Mouse (Mus musculus): ENCODE measurements at regions not wholly inside any gene's neighbourhood (a gene's known extent, or its start where the extent isn't known, plus 50 kb on each side); places are given as distances from the start of the nearest gene placed in this dataset.

DNA sequence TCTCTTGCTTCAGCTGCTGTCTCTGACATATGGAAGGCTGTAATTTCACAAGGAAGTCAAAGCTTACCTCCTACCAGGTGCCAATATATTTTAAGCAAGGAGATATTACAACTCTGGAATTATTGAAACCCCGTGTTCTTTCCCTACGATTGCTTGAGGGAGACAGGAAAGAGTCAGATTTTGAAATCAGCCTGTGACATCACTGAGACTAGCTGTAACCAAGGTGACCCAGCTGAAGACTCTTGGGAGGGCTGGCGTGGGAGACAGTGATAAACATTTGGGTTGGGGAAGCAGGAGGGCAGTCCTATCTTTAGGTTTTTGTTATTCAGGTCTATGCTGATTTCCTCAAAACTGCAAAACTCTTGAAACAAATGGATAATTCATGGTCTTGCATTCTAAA is 518.4 kb upstream of the Id2 start:
- Histone ChIP-seq H3K36me3 (no peaks in the 10 kb centered on the region), H3K4me2 (no peak overlapping the region), H3K27me3 (replicated peaks) (no peaks in the 10 kb centered on the region), H3K9me3 (no peaks in the 10 kb centered on the region), H3K4me1 (no peaks in the 10 kb centered on the region), H3K4me3 (replicated peaks) (no peak overlapping the region), H3K9ac (no peak overlapping the region), H3K27ac (no peak overlapping the region)
- WGBS, result 71% methylated on average over 3 of the region's 3 CpGs
- no peak for ATAC-seq (ENCODE audit: insufficient read depth, low FRiP score, low read depth)

DNA sequence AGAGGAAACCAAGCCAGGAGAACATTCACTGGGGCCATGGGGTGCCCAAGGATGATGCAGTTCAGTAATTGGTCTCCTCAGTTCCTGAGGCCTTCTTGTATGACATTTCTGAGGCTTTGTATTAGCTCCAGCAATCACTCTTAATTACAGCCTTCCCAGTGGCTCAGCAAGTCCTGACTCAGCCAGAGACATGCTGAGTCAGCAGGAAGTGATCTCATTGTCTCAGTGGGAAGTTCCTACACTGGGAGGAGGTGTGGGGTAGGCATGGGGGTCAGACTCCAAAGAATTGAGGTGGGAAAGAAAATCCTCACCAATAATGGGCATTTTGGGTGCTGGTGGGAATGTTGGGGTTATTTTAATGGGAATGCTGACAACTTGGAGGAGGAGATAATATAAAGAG is 516.5 kb upstream of the Id2 start:
- Histone ChIP-seq H3K9ac (no peak overlapping the region), H3K4me2 (no peak overlapping the region), H3K36me3 (no peaks in the 10 kb centered on the region), H3K9me3 (no peaks in the 10 kb centered on the region), H3K27me3 (replicated peaks) (no peaks in the 10 kb centered on the region), H3K27ac (no peak overlapping the region), H3K4me3 (replicated peaks) (no peak overlapping the region), H3K4me1 (no peaks in the 10 kb centered on the region)
- no peak for ATAC-seq (ENCODE audit: insufficient read depth, low FRiP score, low read depth)

DNA sequence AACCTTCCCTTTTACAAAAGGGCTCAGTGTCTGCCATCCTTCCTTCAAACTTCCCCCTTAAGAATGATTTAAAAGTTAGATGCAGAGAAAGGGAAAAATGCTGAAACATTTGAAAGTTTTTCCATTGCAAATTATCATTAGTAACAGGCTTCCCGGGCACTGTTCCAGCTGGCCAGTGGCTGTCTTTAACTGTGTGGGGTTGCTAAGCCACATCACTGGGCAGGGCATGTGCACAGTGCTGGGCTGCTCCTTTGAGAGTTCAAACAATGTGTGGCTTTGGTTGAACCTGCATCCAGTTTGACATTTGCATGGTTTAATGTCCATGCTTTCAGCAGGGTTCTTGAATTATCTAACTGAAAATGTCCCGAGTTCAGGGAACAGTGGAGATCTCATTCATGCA is 512.1 kb upstream of the Id2 start:
- Histone ChIP-seq H3K4me2 (no peak overlapping the region), H3K4me3 (replicated peaks) (no peak overlapping the region), H3K27ac (no peak overlapping the region), H3K36me3 (no peaks in the 10 kb centered on the region), H3K9me3 (no peaks in the 10 kb centered on the region), H3K27me3 (replicated peaks) (no peaks in the 10 kb centered on the region), H3K9ac (no peak overlapping the region), H3K4me1 (no peaks in the 10 kb centered on the region)
- 70% methylated on average over 2 of the region's 2 CpGs for WGBS
- ATAC-seq (ENCODE audit: insufficient read depth, low FRiP score, low read depth), result no peak

DNA sequence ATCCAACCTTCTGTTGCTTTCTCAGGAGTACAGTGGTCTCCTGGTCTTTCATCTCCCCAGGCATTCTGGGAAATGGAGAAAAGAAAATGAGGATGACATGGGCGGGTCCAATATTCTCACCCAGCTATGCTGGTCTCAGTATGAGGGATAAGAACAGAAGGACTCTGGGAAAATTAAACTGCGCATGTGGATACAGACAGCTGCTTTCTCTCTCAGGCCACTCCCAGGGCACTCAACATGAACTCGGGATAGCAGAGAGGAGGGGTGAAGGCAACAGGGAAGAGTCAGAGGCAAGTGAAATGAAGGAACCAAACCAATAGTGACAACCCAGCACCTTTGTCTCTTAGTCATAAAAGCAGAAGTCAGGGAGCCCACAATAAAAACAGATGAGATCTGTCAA is 508.5 kb upstream of the Id2 start:
- Histone ChIP-seq H3K9ac (no peak overlapping the region), H3K4me1 (no peaks in the 10 kb centered on the region), H3K9me3 (no peaks in the 10 kb centered on the region), H3K27ac (no peak overlapping the region), H3K4me3 (replicated peaks) (no peak overlapping the region), H3K27me3 (replicated peaks) (no peaks in the 10 kb centered on the region), H3K4me2 (no peak overlapping the region), H3K36me3 (no peaks in the 10 kb centered on the region)
- no peak for ATAC-seq (ENCODE audit: insufficient read depth, low FRiP score, low read depth)
- 66% methylated on average over 3 of the region's 3 CpGs for WGBS

DNA sequence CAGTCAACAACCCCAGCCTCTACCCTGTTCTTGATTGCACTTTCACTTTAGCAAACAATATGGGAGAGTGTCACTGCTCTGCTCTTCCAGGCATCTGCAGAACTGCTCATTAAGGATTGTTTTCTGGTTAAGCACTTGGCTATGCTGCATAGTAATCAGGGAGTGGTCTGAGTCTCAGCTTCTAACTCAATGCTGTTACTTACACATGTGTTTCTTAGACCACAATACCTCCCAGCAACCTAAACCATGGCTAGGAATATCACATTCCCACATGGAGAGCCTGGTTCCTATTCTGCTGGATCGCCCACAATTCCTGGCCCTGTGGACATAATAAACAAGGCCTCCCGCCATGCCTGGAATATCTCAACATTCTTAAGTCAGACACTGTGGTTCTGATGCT is 493.3 kb upstream of the Id2 start:
- Histone ChIP-seq H3K4me3 (replicated peaks) (no peak overlapping the region), H3K9me3 (no peaks in the 10 kb centered on the region), H3K36me3 (no peaks in the 10 kb centered on the region), H3K4me1 (no peaks in the 10 kb centered on the region), H3K27me3 (replicated peaks) (no peaks in the 10 kb centered on the region), H3K4me2 (no peak overlapping the region), H3K27ac (no peak overlapping the region), H3K9ac (no peak overlapping the region)
- ATAC-seq (ENCODE audit: insufficient read depth, low FRiP score, low read depth), result no peak
- 91% methylated on average over 2 of the region's 2 CpGs for WGBS

DNA sequence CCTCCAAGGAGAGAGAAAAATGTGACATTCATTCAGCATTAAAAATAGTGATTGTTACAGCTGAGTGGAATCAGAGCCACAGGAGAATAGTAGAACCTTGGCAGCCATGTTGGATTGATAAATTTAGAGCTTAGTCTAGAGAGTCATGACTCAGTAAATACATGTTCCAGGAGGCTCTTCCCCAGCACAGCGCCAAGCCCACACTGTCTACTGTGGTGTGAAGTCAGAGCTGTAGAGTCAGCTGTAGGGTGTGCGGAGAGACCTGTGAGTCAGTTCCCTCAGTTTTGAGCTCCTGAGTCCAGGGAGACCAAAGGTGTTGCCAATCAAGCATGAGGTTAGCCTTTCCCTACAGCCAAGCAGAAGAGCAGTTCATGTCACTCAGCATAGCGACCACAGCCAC is 488.8 kb upstream of the Id2 start:
- Histone ChIP-seq H3K36me3 (no peaks in the 10 kb centered on the region), H3K27ac (no peak overlapping the region)

DNA sequence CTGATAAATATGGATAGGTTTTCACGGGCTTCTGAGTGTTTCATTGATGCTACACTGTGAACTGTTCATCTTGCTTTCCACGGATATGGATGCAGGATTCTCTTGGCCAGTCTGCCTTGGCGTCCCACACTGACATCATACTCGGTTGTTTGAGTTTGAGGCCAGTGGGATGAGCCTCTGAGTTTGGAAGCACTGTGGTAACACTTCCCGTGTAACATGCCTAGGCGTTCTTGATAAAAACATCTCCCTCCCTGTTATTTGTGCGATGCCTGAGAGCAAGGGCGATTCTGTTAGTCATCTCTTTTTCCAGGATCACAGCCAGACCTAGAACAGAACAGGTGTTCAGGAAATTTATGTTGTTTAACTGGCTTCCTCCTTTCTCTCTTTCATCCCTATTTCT is 482.5 kb upstream of the Id2 start:
- Histone ChIP-seq H3K27ac (no peak overlapping the region), H3K9me3 (no peaks in the 10 kb centered on the region), H3K4me1 (no peaks in the 10 kb centered on the region), H3K36me3 (no peaks in the 10 kb centered on the region), H3K4me2 (no peak overlapping the region), H3K4me3 (replicated peaks) (no peak overlapping the region), H3K27me3 (replicated peaks) (no peaks in the 10 kb centered on the region), H3K9ac (no peak overlapping the region)
- no peak for ATAC-seq (ENCODE audit: insufficient read depth, low FRiP score, low read depth)
- WGBS, result 73% methylated on average over 8 of the region's 8 CpGs

More for the DNA sequence above, 488.8 kb upstream of the Id2 start:
- no peak for ATAC-seq (ENCODE audit: insufficient read depth, low FRiP score, low read depth)
- Histone ChIP-seq H3K4me3 (replicated peaks) (no peak overlapping the region), H3K27me3 (replicated peaks) (no peaks in the 10 kb centered on the region), H3K4me2 (no peak overlapping the region), H3K9ac (no peak overlapping the region), H3K9me3 (no peaks in the 10 kb centered on the region), H3K4me1 (no peaks in the 10 kb centered on the region)
- WGBS, result 92% methylated on average over 3 of the region's 3 CpGs

DNA sequence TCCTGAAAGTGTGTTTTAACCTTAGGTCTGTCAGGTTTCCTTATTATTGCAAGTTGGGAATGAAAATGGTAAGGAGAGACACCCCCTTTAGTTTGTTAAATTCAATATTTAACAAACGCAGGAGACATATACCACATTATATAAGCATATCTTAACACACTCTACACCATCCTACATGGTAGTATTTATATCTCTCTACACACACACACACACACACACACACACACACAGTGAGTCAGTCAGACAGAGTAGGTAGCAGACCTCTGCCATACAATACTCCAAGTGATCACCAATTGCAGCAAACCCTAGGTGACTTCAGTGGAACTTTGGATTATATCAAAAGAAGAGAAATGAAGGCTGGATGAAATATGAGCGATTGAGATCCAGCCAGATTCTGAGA is 468.2 kb upstream of the Id2 start:
- Histone ChIP-seq H3K4me3 (replicated peaks) (no peak overlapping the region), H3K27ac (no peak overlapping the region), H3K4me2 (no peak overlapping the region), H3K9me3 (no peaks in the 10 kb centered on the region), H3K27me3 (replicated peaks) (no peaks in the 10 kb centered on the region), H3K36me3 (no peaks in the 10 kb centered on the region), H3K9ac (no peak overlapping the region), H3K4me1 (no peaks in the 10 kb centered on the region)
- no peak for ATAC-seq (ENCODE audit: insufficient read depth, low FRiP score, low read depth)
- WGBS, result 80% methylated on average over 2 of the region's 2 CpGs

DNA sequence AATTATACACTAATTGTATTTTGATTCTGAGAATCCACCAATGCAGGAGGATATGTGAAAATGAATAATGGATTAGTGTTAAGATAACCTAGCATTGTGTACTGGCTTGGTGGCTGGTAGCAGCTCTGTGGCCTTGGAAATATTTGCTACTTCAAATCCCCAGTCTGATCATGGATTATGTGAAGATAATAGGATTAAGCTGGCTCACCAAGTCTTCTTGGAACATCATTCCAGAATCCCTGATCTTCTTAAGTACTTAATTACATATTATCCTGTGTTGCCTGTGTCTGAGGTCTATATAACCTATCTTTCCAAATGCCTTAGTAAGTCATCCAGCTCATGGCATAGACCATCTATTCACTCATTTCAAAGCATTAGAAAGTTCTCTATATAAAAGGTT is 462.7 kb upstream of the Id2 start:
- H3K4me1 ChIP-seq, result no peaks in the 10 kb centered on the region
- no peaks in the 10 kb centered on the region for H3K36me3 ChIP-seq
- no peak for ATAC-seq (ENCODE audit: insufficient read depth, low FRiP score, low read depth)
- H3K9ac ChIP-seq, result no peak overlapping the region
- H3K4me2 ChIP-seq, result no peak overlapping the region
- no peak overlapping the region for H3K4me3 ChIP-seq (replicated peaks)
- H3K27ac ChIP-seq, result no peak overlapping the region
- no peaks in the 10 kb centered on the region for H3K27me3 ChIP-seq (replicated peaks)
- H3K9me3 ChIP-seq, result no peaks in the 10 kb centered on the region

DNA sequence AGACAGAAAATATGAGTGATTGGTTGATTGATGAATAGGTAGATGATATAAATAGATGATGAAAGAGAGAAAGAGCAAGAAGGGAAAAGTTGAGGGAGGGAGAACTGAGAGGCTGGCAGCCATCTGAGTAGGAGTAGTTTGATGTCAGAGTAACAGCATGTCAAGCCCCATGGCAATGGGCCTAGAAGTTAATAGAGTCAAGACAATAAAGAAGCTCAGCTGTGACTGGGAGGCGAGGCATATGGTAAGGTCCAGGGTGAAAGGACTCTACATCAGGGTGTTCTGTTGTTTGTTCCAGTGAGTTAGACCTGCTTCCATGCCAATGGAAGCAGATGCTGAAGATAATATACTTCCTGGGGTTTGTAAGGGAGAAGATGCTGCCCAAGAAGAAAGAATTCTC is 456.7 kb upstream of the Id2 start:
- 76% methylated on average over 1 of the region's 1 CpGs for WGBS
- Histone ChIP-seq H3K4me1 (no peaks in the 10 kb centered on the region), H3K4me2 (no peak overlapping the region), H3K9ac (no peak overlapping the region), H3K27ac (no peak overlapping the region), H3K9me3 (no peaks in the 10 kb centered on the region), H3K27me3 (replicated peaks) (no peaks in the 10 kb centered on the region), H3K4me3 (replicated peaks) (no peak overlapping the region), H3K36me3 (no peaks in the 10 kb centered on the region)
- ATAC-seq (ENCODE audit: insufficient read depth, low FRiP score, low read depth), result no peak

DNA sequence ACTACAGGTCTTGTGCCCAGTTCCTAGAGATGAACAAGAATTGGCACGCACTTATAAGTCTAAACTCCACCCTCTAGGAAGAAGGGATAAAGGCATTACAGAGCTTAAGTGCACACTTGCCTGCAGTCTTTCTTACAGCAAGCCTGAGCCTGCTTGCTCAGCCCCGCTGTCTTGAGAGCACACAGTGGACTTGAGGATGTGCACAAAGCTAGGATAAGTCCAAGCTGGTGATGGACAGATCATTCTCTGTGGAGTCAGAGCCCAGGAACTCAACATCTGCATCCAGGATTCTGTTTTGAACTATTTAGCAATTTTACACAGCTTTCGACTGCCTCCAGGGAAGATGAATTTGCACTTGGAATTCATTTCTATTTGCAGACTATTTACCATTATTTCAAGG is 452.8 kb upstream of the Id2 start:
- H3K4me3 ChIP-seq (replicated peaks), result no peak overlapping the region
- no peaks in the 10 kb centered on the region for H3K4me1 ChIP-seq
- H3K36me3 ChIP-seq, result no peaks in the 10 kb centered on the region
- H3K9ac ChIP-seq, result no peak overlapping the region
- H3K27me3 ChIP-seq (replicated peaks), result no peaks in the 10 kb centered on the region
- 78% methylated on average over 3 of the region's 3 CpGs for WGBS
- ATAC-seq (ENCODE audit: insufficient read depth, low FRiP score, low read depth), result no peak
- no peak overlapping the region for H3K4me2 ChIP-seq
- H3K9me3 ChIP-seq, result no peaks in the 10 kb centered on the region
- no peak overlapping the region for H3K27ac ChIP-seq

DNA sequence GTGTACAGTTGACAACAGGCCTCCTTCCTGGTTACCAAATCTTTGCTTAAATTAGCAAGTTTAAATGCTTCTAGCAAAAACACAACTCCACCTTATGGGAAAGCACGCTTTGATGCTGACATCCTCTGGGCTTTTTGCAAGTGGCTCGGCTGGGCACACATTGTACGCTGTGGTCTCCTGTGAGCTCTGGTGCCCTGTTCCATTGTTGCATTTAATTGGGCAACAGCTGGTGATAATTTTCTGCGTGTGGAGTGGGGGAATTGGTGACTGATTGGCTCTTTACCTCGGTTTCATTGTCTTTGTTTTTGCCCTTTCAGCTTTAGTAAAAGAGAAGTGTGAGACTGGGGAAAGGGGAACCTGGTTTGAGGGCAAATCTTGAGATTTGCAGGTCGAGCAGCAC is 447.3 kb upstream of the Id2 start:
- Histone ChIP-seq H3K27me3 (replicated peaks) (no peaks in the 10 kb centered on the region), H3K27ac (no peak overlapping the region), H3K4me1 (no peaks in the 10 kb centered on the region), H3K4me2 (no peak overlapping the region), H3K36me3 (no peaks in the 10 kb centered on the region), H3K9me3 (no peaks in the 10 kb centered on the region), H3K9ac (no peak overlapping the region), H3K4me3 (replicated peaks) (no peak overlapping the region)
- ATAC-seq (ENCODE audit: insufficient read depth, low FRiP score, low read depth), result no peak
- WGBS, result 73% methylated on average over 6 of the region's 6 CpGs

DNA sequence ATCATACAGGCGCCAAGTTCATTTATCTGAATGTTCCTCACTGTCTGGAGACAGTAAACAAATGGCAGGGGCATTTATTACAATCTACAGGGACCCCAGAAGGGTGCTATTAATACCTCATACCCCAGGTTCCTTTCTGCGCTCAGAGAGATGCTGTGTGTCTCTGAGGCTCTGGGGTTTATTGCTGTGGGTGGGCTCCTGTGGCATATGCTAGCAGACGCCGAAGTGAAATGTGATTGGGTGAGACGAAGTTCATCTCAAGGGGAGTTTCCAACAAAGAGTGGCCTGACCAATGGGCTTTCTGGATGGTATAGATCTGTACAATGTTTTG is 437.6 kb upstream of the Id2 start:
- H3K4me3 ChIP-seq (replicated peaks), result no peak overlapping the region
- no peak overlapping the region for H3K4me2 ChIP-seq
- no peaks in the 10 kb centered on the region for H3K9me3 ChIP-seq
- no peaks in the 10 kb centered on the region for H3K27me3 ChIP-seq (replicated peaks)
- no peaks in the 10 kb centered on the region for H3K36me3 ChIP-seq
- H3K9ac ChIP-seq, result no peak overlapping the region
- no peaks in the 10 kb centered on the region for H3K4me1 ChIP-seq
- peak overlapping the region; percentile 61 for H3K27ac ChIP-seq
- no peak for ATAC-seq (ENCODE audit: insufficient read depth, low FRiP score, low read depth)
- 29% methylated on average over 5 of the region's 5 CpGs for WGBS
